Mouse (Mus musculus) thymus, postnatal 10 days (tissue): ENCODE results near the gene Ggn.
A peak's percentile ranks its signal among the peaks of the same experiment; 100 is the strongest.
"Not testable (repeated sequence)": the region's sequence is repeated elsewhere in the genome, so short reads cannot be mapped to it uniquely, and the experiment has no call there.

Source experiments
- DNase-seq, 2 experiments: peaks; one replicate each; pipeline ENCODE4 v3.0.0; 2021; ENCODE audit warnings: low spot score in 2 of 2

The Ggn gene

GRCm38 (mm10) chr7:29170066-29170754 is at the start of gene Ggn, which contains the start of gene Spred3:
Ggn (plus strand) TSS chr7:29170210.
Spred3 (minus strand) TSS chr7:29170411.
- DNase-seq: no peak

GRCm38 (mm10) chr7:29122821-29123220 is 47.2 kb upstream of the Ggn start:
- no peak for DNase-seq

DNA sequence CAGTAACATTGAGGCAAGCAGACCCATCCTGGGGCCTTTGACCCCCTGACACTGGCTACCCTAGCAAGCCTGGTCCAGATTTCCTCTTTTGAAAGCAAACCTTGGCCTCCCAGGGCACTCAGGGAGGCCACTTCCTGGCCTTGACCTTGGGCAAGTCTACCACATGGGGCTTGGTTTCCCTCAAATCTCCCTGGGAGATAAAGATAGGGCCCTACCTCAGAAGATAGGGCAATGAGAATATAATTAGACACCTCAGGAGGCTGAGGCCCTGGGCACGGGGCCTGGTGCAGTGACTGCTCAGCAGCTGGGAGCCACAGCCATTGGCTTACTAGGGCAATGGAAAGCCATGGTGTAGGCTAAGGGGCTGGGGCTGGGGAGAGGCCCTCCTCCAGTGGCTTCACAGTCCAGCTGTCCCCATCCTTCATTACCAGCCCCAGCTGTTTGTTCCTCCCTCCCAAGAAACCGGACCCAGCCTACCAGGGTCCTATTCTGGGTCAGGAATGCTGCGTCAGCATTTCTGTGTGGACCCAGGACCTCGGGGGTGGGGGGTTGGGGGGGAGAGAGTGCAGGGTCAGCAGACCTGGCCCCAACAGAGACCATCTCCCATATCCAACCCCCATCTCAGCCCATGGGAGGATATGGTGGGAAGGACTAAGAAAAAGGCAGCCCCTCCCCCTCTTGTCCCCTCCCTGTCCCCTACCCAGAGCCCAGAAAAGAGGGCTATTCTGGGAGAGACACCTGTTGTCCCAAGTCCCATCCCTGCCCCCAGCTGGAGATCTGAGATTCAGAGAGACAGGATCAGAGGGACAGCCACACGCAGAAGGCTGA is 46.3 kb upstream of the Ggn start:
- no peak for DNase-seq

GRCm38 (mm10) chr7:29124970-29125369 is 45.0 kb upstream of the Ggn start, which contains the start of gene Ryr1:
Ryr1 (minus strand) TSS chr7:29125179.
- DNase-seq: peak; percentile 50 to 66

- DNase-seq: peak; percentile 72 to 85
Measured at GRCm38 (mm10) chr7:29126173-29126915, 43.7 kb upstream of the Ggn start.

GRCm38 (mm10) chr7:29128725-29129124 is 41.3 kb upstream of the Ggn start:
- peak in 1 of 2 experiments; percentile 44 for DNase-seq

DNA sequence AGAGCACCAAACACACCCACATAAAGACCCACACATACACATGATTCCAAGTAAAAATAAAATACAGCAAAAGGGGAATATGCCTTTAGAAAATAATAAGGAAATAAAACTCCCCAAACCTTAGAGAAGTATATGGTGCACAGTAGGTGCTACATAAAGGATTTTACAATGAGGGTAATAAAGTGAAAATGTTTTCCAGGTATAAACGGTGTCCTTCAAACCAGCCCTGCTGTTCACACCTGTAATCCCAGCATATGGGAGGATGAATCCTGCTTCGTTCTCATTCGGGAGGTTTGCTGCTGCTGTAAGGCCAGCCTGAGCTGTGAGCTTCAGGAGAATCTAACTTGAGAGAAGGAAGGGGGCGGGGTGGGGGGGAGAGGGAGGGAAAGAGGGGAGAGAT is 35.8 kb upstream of the Ggn start:
- no peak for DNase-seq

DNA sequence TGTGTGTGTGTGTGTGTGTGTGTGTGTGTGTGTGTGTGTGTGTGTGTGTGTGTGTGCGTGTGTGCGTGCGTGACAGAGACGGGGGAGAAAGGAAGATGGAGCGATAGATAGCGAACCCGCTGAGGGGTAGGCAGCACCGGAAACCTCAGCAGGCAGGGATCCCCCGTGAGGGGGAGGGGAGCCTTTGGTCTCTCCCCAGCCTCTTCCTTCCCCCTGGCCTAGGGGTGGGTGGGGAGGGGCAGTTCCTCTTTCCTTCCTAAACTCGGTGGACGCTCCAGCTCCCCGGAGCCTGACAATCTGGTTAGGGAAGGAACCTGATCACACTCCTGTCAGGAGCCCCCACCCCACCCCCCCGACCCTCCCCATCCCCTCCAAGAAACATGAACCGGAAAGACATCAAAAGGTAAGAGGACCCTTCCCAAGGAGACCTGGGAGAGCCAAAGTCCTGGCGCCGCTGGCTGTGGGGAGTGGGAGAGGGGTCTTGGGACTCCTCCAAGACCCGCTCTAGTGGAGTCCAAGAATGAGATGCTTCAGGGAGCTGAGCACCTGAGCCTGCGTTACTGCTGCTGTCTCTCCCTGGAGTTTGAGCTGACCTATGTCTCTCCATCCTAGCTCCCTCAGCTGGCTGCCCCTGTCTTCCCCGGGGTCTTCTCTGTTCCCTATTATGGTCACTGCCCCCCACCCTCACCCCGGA is 35.2 kb upstream of the Ggn start, which contains the start of gene Rasgrp4:
TSS of gene Rasgrp4 (plus strand) at position 159 of the 694 bp plus-strand sequence.
- peak; percentile 87 to 89 for DNase-seq

GRCm38 (mm10) chr7:29137429-29137828 is 32.6 kb upstream of the Ggn start:
- DNase-seq: no peak

- not testable (repeated sequence) for DNase-seq
Measured at GRCm38 (mm10) chr7:29139237-29139636, 30.8 kb upstream of the Ggn start.

GRCm38 (mm10) chr7:29141416-29141815 is 28.6 kb upstream of the Ggn start:
- peak; percentile 65 to 67 for DNase-seq

DNA sequence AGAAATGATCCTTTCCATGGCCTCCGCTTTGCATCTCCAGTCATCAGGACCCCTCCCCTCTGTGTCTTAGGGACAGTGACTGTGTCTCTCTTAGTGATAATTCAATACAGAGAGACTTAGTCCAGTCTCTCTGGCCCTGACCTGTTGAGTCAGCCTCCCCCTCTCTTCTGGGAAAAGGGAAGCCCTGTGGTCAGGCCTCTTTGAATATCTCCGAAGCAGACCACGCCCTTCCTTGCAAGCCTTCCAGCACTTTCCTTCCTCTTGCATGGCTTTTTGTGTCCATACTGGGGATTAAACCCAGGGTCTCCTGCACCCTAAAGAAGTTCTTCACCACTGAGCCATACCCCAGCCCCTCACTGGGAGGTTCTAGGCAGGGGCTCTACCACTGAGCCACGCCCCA is 26.0 kb upstream of the Ggn start:
- DNase-seq: no peak

DNA sequence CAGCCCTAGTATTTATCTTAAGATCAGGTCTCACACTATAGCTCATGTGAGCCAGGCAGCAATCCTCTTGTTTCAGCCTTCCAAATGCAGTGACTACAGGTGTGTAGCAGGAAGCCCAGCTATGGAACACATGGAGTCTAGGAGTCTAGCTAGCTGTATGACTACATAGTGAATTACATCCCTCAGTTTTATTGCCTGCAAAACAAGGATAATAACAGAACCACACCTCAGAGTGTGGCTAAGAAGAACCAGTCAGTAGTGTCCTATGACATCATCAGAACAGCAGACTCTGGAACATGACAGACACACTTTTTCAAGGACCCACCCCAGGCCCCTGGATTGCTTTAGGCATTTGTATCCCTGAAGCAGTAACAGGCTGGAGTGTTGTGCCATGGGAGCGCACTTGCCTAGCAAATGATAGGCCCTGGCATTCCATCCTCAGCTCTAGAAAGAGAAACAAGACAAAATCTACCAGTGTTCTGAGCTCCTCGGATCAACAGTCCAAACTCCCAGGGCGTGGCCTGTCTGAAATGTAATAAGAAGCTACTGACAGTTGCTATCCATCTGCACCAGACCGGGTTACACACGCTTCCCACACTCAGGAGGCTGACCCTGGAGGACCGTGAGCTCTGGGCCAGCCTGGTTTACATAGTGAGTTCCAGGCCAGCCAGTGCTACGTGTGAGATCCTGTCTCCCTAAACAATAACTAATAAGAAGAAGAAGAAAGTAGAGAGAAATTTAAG is 23.2 kb upstream of the Ggn start:
- no peak for DNase-seq

DNA sequence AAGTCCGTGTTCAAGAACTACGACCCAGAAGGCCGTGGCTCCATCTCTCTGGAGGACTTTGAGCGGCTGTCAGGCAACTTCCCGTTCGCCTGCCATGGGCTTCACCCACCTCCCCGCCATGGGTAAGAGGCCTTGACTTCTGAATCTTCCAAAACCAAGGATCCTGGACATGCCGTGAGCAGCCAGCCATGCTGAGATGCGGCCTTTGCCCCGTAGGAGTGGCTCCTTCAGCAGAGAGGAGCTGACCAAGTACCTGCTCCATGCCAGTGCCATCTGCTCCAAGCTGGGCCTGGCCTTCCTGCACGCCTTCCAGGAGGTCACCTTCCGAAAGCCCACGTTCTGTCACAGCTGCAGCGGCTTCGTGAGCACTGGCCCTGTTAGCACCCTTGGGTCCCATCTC is 21.2 kb upstream of the Ggn start:
- no peak for DNase-seq

DNA sequence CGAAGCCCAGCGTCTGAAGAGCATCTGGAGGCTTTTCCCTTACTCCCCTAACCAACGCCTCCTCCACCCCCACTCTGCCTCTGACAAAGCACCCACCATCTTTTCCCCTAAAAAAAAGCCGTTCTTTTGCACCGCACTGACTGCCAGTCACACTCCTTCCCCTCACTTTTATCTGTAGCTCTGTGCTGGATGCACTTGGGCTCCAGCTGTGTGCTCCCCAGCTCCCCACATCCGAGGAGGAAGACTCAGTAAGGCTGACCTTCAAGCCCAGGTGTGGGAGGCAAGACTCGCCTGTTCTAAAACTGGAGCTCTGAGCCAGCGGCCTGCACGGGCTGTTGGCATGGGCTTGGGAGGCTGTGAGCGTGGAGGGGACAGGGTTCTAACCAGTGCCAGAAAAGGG is 18.5 kb upstream of the Ggn start:
- no peak for DNase-seq

DNA sequence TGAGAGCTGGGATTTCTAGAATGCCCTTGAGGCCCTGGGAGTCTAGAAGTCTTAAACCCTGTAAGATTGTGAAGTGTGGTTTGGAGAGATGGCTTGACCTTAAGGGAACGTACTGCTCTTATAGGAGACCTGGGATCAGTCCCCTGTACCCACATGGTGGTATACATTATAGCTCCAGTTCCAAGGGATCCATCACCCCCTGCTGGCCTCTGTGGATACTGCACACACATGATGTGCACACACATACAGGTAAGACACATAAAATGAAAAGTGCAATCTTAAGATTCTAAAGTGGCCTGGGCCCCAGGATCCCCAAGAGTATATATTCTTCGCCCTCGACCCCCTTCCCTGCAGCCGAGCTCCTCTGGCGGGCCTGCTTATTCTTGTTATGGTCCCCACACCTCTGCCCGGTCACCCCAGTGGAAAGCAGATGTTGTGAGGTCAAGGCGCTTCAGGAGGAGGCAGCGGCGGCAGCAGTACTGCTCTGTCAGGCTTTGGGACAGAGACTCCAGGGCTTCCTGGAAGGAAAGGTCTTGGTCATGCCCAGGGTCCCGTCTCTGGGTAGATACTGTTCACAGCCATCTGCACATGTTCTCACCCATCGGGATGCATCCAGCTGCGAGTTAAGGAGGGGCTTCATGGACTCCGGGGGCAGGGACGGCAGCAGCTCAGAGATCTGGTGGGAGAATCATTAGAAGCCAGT is 15.8 kb upstream of the Ggn start:
- no peak for DNase-seq

DNA sequence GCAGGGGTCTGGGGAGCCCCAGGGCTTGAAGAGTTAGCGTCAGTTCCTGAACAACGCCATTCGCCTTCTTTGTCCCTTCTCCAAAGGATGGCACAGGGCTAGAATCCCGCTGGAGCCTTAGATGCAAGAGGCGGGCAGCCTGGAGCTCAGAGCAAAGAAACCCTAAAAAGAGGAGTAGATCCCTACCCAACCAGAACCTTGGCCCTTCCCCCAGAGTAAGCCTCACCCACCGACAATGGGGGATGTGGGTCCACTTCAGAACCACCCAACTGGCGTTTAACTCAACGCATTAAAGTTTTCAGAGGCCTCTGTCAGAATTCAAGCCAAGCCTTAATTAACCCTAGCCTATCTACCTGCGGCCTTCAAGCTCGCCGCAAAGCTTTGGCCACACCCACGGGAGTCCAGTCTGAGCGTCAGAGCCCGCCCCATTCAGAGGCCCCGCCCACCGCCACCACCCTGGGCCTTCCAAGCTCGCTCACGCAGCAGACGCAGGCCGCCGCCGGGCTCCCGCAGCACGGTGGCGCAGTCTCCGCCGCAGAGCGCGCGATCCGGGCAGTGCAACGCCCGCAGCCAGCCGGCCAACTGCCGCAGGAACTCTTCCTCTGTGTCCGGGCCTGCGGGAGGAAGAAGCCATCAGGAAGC is 14.7 kb upstream of the Ggn start:
- peak; percentile 75 to 83 for DNase-seq

- DNase-seq: peak; percentile 75 to 83
Measured at GRCm38 (mm10) chr7:29155838-29156782, 13.9 kb upstream of the Ggn start, which contains the start of gene Fam98c. Fam98c (minus strand) TSS chr7:29156234.
